In genomic region chr7:49823595-49823994, GRCm38 (mm10) we compare ENCODE assay signal across 18 mouse cellular contexts.
"Had no signal": no experiment of that assay in that cellular context is flagged by ENCODE, and none has a peak within 500 bp of the region (broad histone marks: within the 10 kb centered on the region; RNA-seq: fewer than 3 reads in every experiment).

No protein-coding gene starts in this region.

- ATAC-seq: midbrain, embryonic 15.5 days had no signal

- H3K27ac ChIP-seq: kidney, postnatal 0 days; left cerebral cortex, adult 2 months; liver, embryonic 13.5 days; midbrain, embryonic 15.5 days; stomach, postnatal 0 days had no signal

- H3K9me3 ChIP-seq: liver, embryonic 13.5 days; midbrain, embryonic 15.5 days had no signal

- DNase-seq: kidney, adult 18-20 months; kidney, adult 9 months; layer of hippocampus, postnatal 36 days; liver, embryonic 13.5 days; lung, adult 2 months; lung, postnatal 14 days; lung, postnatal 4 days; right cerebral cortex, adult 18-20 months; right cerebral cortex, postnatal 14 days; right cerebral cortex, postnatal 4 days; thymus, adult 2 months; thymus, postnatal 14 days; thymus, postnatal 4 days had no signal

- H3K9ac ChIP-seq: liver, embryonic 13.5 days; midbrain, embryonic 15.5 days had no signal

- H3K27me3 ChIP-seq: liver, embryonic 13.5 days; midbrain, embryonic 15.5 days had no signal

- H3K4me3 ChIP-seq: left cerebral cortex, adult 2 months; liver, embryonic 13.5 days; midbrain, embryonic 15.5 days had no signal

- H3K4me2 ChIP-seq: liver, embryonic 13.5 days; midbrain, embryonic 11.5 days; midbrain, embryonic 15.5 days had no signal

- H3K4me1 ChIP-seq: liver, embryonic 13.5 days had no signal
